Mouse (Mus musculus): ENCODE data around the gene Paox.

Paox gene

GRCm38 (mm10) chr7:140172936-140173335, 57.3 kb downstream of the Paox start, which contains the start of gene Olfr523:
Gene Olfr523, plus strand, starts transcription at chr7:140173217.
- DNase-seq (ENCODE audit: low spot score in 2 of 2): no peak

- DNase-seq (ENCODE audit: low spot score in 2 of 2): no peak
These were observed 63.6 kb downstream of the Paox start for GRCm38 (mm10) chr7:140179176-140179575.

GRCm38 (mm10) chr7:140180692-140181091, 65.1 kb downstream of the Paox start:
- no peak for DNase-seq (ENCODE audit: low spot score in 2 of 2)

GRCm38 (mm10) chr7:140184206-140184605, 68.6 kb downstream of the Paox start:
- DNase-seq (ENCODE audit: low spot score in 2 of 2): no peak
